ENCODE assay signal across 25 mouse cellular contexts in the genomic region with DNA sequence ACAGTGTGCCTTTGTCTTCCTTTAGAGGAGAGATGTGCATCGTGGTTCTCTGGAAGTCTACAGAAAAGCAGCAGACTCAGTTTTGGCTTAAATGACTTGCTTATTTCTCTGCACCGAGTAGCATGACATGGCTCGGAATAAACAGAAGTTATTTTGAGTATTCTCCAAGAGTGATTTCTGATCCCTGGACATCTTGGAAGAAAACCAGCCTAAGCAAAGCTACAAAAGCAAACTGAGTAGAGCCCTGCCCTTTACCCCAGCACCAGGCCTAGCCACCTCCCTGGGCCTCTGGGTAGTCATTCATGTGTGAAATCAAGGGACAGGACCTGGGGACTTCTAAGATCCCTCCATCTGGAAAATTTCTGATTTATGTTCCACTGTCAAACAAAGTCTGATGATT.
DNase-seq lines count a peak whose midpoint lies in the region; ATAC-seq and TF ChIP-seq lines count a peak whose summit lies in the region.
"Had no signal": no experiment of that assay in that cellular context is flagged by ENCODE, and none has a peak within 500 bp of the region (broad histone marks: within the 10 kb centered on the region; RNA-seq: fewer than 3 reads in every experiment).

No protein-coding gene starts in this region.

- no peak overlapping the region; the same call in 1 of the 2 replicates for H3K27ac ChIP-seq in lung, embryonic 16.5 days (ENCODE audit: low read length)
- H3K27ac ChIP-seq in kidney, postnatal 0 days = peak overlapping the region; percentile 66
- H3K27ac ChIP-seq: embryonic facial prominence, embryonic 13.5 days; forebrain, embryonic 10.5 days; gastrocnemius, adult 2 months; heart, embryonic 13.5 days; hindbrain, embryonic 14.5 days; left cerebral cortex, adult 2 months; limb, embryonic 12.5 days; liver, embryonic 15.5 days had no signal

- peak; percentile 56 for ATAC-seq in lung, embryonic 16.5 days (ENCODE audit: low read depth)
- ATAC-seq in kidney, postnatal 0 days (replicated peaks; ENCODE audit: low FRiP score, low read depth) = no peak
- ATAC-seq: forebrain, embryonic 16.5 days; intestine, postnatal 0 days had no signal

- H3K9ac ChIP-seq in lung, embryonic 16.5 days (ENCODE audit: low read length) = no peak overlapping the region
- no peak overlapping the region for H3K9ac ChIP-seq in kidney, postnatal 0 days (ENCODE audit: low read depth, low read length)
- H3K9ac ChIP-seq: embryonic facial prominence, embryonic 13.5 days; heart, embryonic 13.5 days; hindbrain, embryonic 14.5 days; limb, embryonic 12.5 days; liver, embryonic 15.5 days had no signal

- H3K9me3 ChIP-seq in lung, embryonic 16.5 days (ENCODE audit: control insufficient read depth, low read length) = no peaks in the 10 kb centered on the region
- H3K9me3 ChIP-seq in kidney, postnatal 0 days (replicated peaks; ENCODE audit: low read length) = no peaks in the 10 kb centered on the region
- H3K9me3 ChIP-seq: embryonic facial prominence, embryonic 13.5 days; forebrain, embryonic 10.5 days; G1E; heart, embryonic 13.5 days; liver, embryonic 15.5 days had no signal

- no peak for TF ChIP-seq CTCF in kidney, postnatal 0 days (IDR thresholded peaks at IDR 0.05; ENCODE audit: low read depth)

- H3K4me2 ChIP-seq in lung, embryonic 16.5 days (ENCODE audit: low read depth, low read length) = no peak overlapping the region
- H3K4me2 ChIP-seq in kidney, postnatal 0 days (ENCODE audit: low read length) = no peak overlapping the region
- H3K4me2 ChIP-seq: embryonic facial prominence, embryonic 13.5 days; heart, embryonic 13.5 days; hindbrain, embryonic 14.5 days; limb, embryonic 12.5 days; liver, embryonic 15.5 days had no signal

- no peaks in the 10 kb centered on the region for H3K27me3 ChIP-seq in lung, embryonic 16.5 days (ENCODE audit: control insufficient read depth, insufficient read depth, low read depth, low read length)
- H3K27me3 ChIP-seq in kidney, postnatal 0 days (ENCODE audit: insufficient read depth, low read length) = no peaks in the 10 kb centered on the region
- H3K27me3 ChIP-seq: embryonic facial prominence, embryonic 13.5 days; limb, embryonic 12.5 days; liver, embryonic 15.5 days had no signal

- H3K4me1 ChIP-seq in lung, embryonic 16.5 days (replicated peaks; ENCODE audit: control insufficient read depth, insufficient read depth, low read length) = peaks cover 5% of the 10 kb centered on the region
- peaks cover 8% of the 10 kb centered on the region; the same call in 1 of the 2 replicates for H3K4me1 ChIP-seq in kidney, postnatal 0 days (replicated peaks; ENCODE audit: insufficient read depth, low read length)
- H3K4me1 ChIP-seq: liver, embryonic 15.5 days had no signal

- 54% methylated on average over 3 of the region's 3 CpGs for WGBS in lung, embryonic 16.5 days
- WGBS in kidney, postnatal 0 days = 39% methylated on average over 3 of the region's 3 CpGs

- H3K4me3 ChIP-seq in lung, embryonic 16.5 days (ENCODE audit: low read length) = no peak overlapping the region
- H3K4me3 ChIP-seq in kidney, postnatal 0 days (replicated peaks; ENCODE audit: low read depth, low read length) = no peak overlapping the region
- H3K4me3 ChIP-seq: embryonic facial prominence, embryonic 13.5 days; forebrain, embryonic 10.5 days; gastrocnemius, adult 2 months; heart, embryonic 13.5 days; left cerebral cortex, adult 2 months; limb, embryonic 12.5 days; liver, embryonic 15.5 days had no signal

- DNase-seq in kidney, adult 9 months = peak; percentile 47
- no peak for DNase-seq in kidney, postnatal 10 days
- no peak for DNase-seq in lung, postnatal 14 days
- peak; percentile 72 for DNase-seq in adipocyte (ENCODE audit: low spot score)
- DNase-seq in kidney, postnatal 0 days (ENCODE audit: low spot score) = peak; percentile 61
- no peak for DNase-seq in heart, adult 11 months
- DNase-seq: adrenal gland, postnatal 10 days; cerebellum, adult 11 months; cerebellum, adult 9-10 months; gastrocnemius, adult 2 months; heart, postnatal 10 days; midbrain, embryonic 14.5 days; thymus, adult 2 months; thymus, postnatal 36 days had no signal

- H3K36me3 ChIP-seq in lung, embryonic 16.5 days (ENCODE audit: control insufficient read depth, insufficient read depth, low read length) = no peaks in the 10 kb centered on the region
- no peaks in the 10 kb centered on the region for H3K36me3 ChIP-seq in kidney, postnatal 0 days (ENCODE audit: insufficient read depth, low read length)
- H3K36me3 ChIP-seq: embryonic facial prominence, embryonic 13.5 days; forebrain, embryonic 10.5 days; G1E; heart, embryonic 13.5 days; limb, embryonic 12.5 days; liver, embryonic 15.5 days had no signal

Comparison
In these comparisons a context has a peak if more than half of its experiments do, and no peak if none do; other contexts are left out.
1. DNase-seq: peak in kidney, adult 9 months (single experiment), adipocyte (single experiment) and kidney, postnatal 0 days (single experiment); none in kidney, postnatal 10 days (single experiment), lung, postnatal 14 days (single experiment) and heart, adult 11 months (single experiment).